Comparison of ENCODE assay signal across 30 mouse cellular contexts in genomic region chr16:22460960-22461359, GRCm38 (mm10). TPM values are rescaled to one million over a fixed set of nuclear protein-coding genes. Genes with fewer than 3 reads are reported as not detected.
A peak's percentile ranks its signal among the peaks of the same experiment; 100 is the strongest.
DNase-seq lines count a peak whose midpoint lies in the region; ATAC-seq and TF ChIP-seq lines count a peak whose summit lies in the region.
"Had no signal": no experiment of that assay in that cellular context is flagged by ENCODE, and none has a peak within 500 bp of the region (broad histone marks: within the 10 kb centered on the region; RNA-seq: fewer than 3 reads in every experiment).

No protein-coding gene starts in this region.

- H3K4me3 ChIP-seq in heart, embryonic 10.5 days = no peak overlapping the region
- no peak overlapping the region for H3K4me3 ChIP-seq in bone marrow macrophage, adult 2 months (ENCODE audit: insufficient read depth, low read length)
- H3K4me3 ChIP-seq in macrophage (ENCODE audit: inconsistent target) = no peak overlapping the region
- H3K4me3 ChIP-seq in left cerebral cortex, adult 2 months = no peak overlapping the region
- no peak overlapping the region for H3K4me3 ChIP-seq in lung, postnatal 0 days (ENCODE audit: low read depth, low read length)
- H3K4me3 ChIP-seq: forebrain, embryonic 13.5 days; heart, embryonic 15.5 days; liver, embryonic 15.5 days; lung, embryonic 15.5 days; neural tube, embryonic 12.5 days had no signal

- WGBS in heart, embryonic 10.5 days = 54% methylated on average over 1 of the region's 1 CpGs
- 0% methylated on average over 1 of the region's 1 CpGs for WGBS in macrophage (ENCODE audit: missing documents)
- 52% methylated on average over 1 of the region's 1 CpGs for WGBS in lung, postnatal 0 days

- H3K4me1 ChIP-seq in heart, embryonic 10.5 days = peaks cover 4% of the 10 kb centered on the region; the same call in 1 of the 2 replicates
- H3K4me1 ChIP-seq in bone marrow macrophage, adult 2 months (ENCODE audit: control insufficient read depth, insufficient read depth, low read length) = peaks cover 14% of the 10 kb centered on the region
- no peaks in the 10 kb centered on the region for H3K4me1 ChIP-seq in lung, postnatal 0 days (ENCODE audit: insufficient read depth, low read depth, low read length)
- H3K4me1 ChIP-seq: forebrain, embryonic 13.5 days; liver, embryonic 15.5 days; neural tube, embryonic 12.5 days had no signal

- no peak for TF ChIP-seq EP300 in lung, postnatal 0 days (IDR thresholded peaks at IDR 0.05)

- H3K36me3 ChIP-seq in heart, embryonic 10.5 days = no peaks in the 10 kb centered on the region
- H3K36me3 ChIP-seq in macrophage (ENCODE audit: inconsistent target) = no peaks in the 10 kb centered on the region
- no peaks in the 10 kb centered on the region for H3K36me3 ChIP-seq in lung, postnatal 0 days (ENCODE audit: insufficient read depth, low read length)
- H3K36me3 ChIP-seq: heart, embryonic 15.5 days; liver, embryonic 15.5 days; lung, embryonic 15.5 days; neural tube, embryonic 12.5 days had no signal

- no peak for TF ChIP-seq CTCF in bone marrow macrophage, adult 2 months (IDR thresholded peaks at IDR 0.05; ENCODE audit: low read depth, low read length)
- TF ChIP-seq CTCF in left cerebral cortex, adult 2 months (IDR thresholded peaks at IDR 0.05) = no peak
- no peak for TF ChIP-seq CTCF in lung, postnatal 0 days (IDR thresholded peaks at IDR 0.05)

- DNase-seq in heart, embryonic 10.5 days (ENCODE audit: low spot score) = peak; percentile 42
- DNase-seq in heart, postnatal 14 days = no peak
- DNase-seq in left cerebral cortex, adult 2 months (ENCODE audit: extremely low spot score in 1 of 2, low spot score in 2 of 2) = no peak
- DNase-seq in frontal cortex, postnatal 25 days (ENCODE audit: low spot score in 2 of 2) = no peak
- no peak for DNase-seq in lung, postnatal 0 days (ENCODE audit: low spot score)
- DNase-seq: adrenal gland, adult 2 months; adrenal gland, postnatal 36 days; cerebellum, adult 2 months; cerebellum, postnatal 14 days; gastrocnemius, postnatal 36 days; heart, postnatal 4 days; kidney, adult 2 months; kidney, postnatal 36 days; layer of hippocampus, postnatal 36 days; lung, postnatal 4 days; right cerebral cortex, adult 18-20 months; right cerebral cortex, postnatal 4 days; thymus, adult 18-20 months had no signal

- no peaks in the 10 kb centered on the region for H3K79me2 ChIP-seq in macrophage (ENCODE audit: inconsistent target)

- no peak overlapping the region for H3K9ac ChIP-seq in lung, postnatal 0 days (replicated peaks; ENCODE audit: low read depth)
- H3K9ac ChIP-seq: forebrain, embryonic 13.5 days; heart, embryonic 15.5 days; hindbrain, embryonic 14.5 days; liver, embryonic 15.5 days; lung, embryonic 15.5 days; neural tube, embryonic 12.5 days had no signal

- intact Hi-C loops in heart, postnatal 14 days (cut with DNase I) = no loop called here
- intact Hi-C loops in left cerebral cortex, adult 2 months (cut with DNase I) = no loop called here

- H3K27me3 ChIP-seq in heart, embryonic 10.5 days (ENCODE audit: insufficient read depth, poor library complexity, severe bottlenecking) = no peaks in the 10 kb centered on the region
- no peaks in the 10 kb centered on the region for H3K27me3 ChIP-seq in lung, postnatal 0 days (replicated peaks; ENCODE audit: insufficient read depth, low read length)
- H3K27me3 ChIP-seq: forebrain, embryonic 13.5 days; heart, embryonic 15.5 days; liver, embryonic 15.5 days; lung, embryonic 15.5 days; neural tube, embryonic 12.5 days had no signal

- no peak overlapping the region for H3K4me2 ChIP-seq in lung, postnatal 0 days (replicated peaks; ENCODE audit: low read depth, low read length)
- H3K4me2 ChIP-seq: forebrain, embryonic 13.5 days; heart, embryonic 15.5 days; hindbrain, embryonic 14.5 days; liver, embryonic 15.5 days; lung, embryonic 15.5 days; midbrain, embryonic 11.5 days; neural tube, embryonic 12.5 days had no signal

- H3K27ac ChIP-seq in heart, embryonic 10.5 days = no peak overlapping the region
- H3K27ac ChIP-seq in bone marrow macrophage, adult 2 months (ENCODE audit: insufficient read depth, low read depth, low read length) = peak overlapping the region; percentile 39; the same call in 1 of the 2 replicates
- peak overlapping the region; percentile 52 for H3K27ac ChIP-seq in macrophage
- H3K27ac ChIP-seq in left cerebral cortex, adult 2 months = no peak overlapping the region
- no peak overlapping the region for H3K27ac ChIP-seq in lung, postnatal 0 days (ENCODE audit: low read length)
- H3K27ac ChIP-seq: forebrain, embryonic 13.5 days; heart, embryonic 15.5 days; hindbrain, embryonic 14.5 days; liver, embryonic 15.5 days; lung, embryonic 15.5 days; neural tube, embryonic 12.5 days; stomach, postnatal 0 days had no signal

- ATAC-seq in lung, postnatal 0 days = no peak
- ATAC-seq: activated CD4-positive, CD25-positive, alpha-beta regulatory T cell, adult 4 months; forebrain, embryonic 13.5 days; midbrain, embryonic 16.5 days had no signal

- TF ChIP-seq POLR2A in bone marrow macrophage, adult 2 months (IDR thresholded peaks at IDR 0.05; ENCODE audit: borderline replicate concordance, low read depth, low read length) = no peak

- H3K9me3 ChIP-seq in heart, embryonic 10.5 days = no peaks in the 10 kb centered on the region
- H3K9me3 ChIP-seq in lung, postnatal 0 days (ENCODE audit: low read length) = no peaks in the 10 kb centered on the region
- H3K9me3 ChIP-seq: forebrain, embryonic 13.5 days; heart, embryonic 15.5 days; liver, embryonic 15.5 days; lung, embryonic 15.5 days; neural tube, embryonic 12.5 days had no signal

RNA-seq across cellular contexts. Expression of gene Etv5, which starts 21.4 kb away (rescaled TPM):
- polyA plus RNA-seq in heart, embryonic 10.5 days (2016; fragmentation: Nextera tagmentation; extraction: Ambion mirVana) = 30.7 and 35.1 TPM in 2 replicates
- total RNA-seq in heart, postnatal 14 days (2021) = 10 to 100 TPM in 1 of 2 experiments, 1 to 10 TPM in 1; 7.6 to 10.1 TPM
- polyA plus RNA-seq in bone marrow macrophage, adult 2 months (2012; ENCODE audit: insufficient read depth, insufficient read length, missing spikeins) = 14.8 and 19.3 TPM in 2 replicates
- 10 to 100 TPM in 11 of 26 experiments, 1 to 10 TPM in 15; 2.3 to 15.9 (median 9.1) TPM for total RNA-seq in macrophage (2018; cell fraction: chromatin; rRNA removed)
- 10 to 100 TPM in 25 of 26 experiments, 1 to 10 TPM in 1; 9.2 to 16.2 (median 12.9) TPM for total RNA-seq in macrophage (2018; cell fraction: cytosol; rRNA removed)
- 10 to 100 TPM in 6 of 26 experiments, 1 to 10 TPM in 20; 5.1 to 68.1 (median 7.5) TPM for total RNA-seq in macrophage (2018; cell fraction: nucleus; rRNA removed)
- 6.4 to 103 TPM (median 10.0 TPM) in 3 replicates for polyA plus RNA-seq in macrophage (2018)
- total RNA-seq in left cerebral cortex, adult 2 months (2021) = 10 to 100 TPM; 94.7 to 97.5 TPM
- polyA plus RNA-seq in lung, postnatal 0 days (2015; fragmentation: Nextera tagmentation; extraction: Ambion mirVana) = 76.7 and 78.5 TPM in 2 replicates

Comparison
In these comparisons a context has a peak if more than half of its experiments do, and no peak if none do; other contexts are left out.
1. H3K27ac ChIP-seq: peak in bone marrow macrophage, adult 2 months (single experiment) and macrophage (single experiment); none in heart, embryonic 10.5 days (single experiment), left cerebral cortex, adult 2 months (single experiment) and lung, postnatal 0 days (single experiment).